Mouse (Mus musculus) megakaryocyte, embryonic 14.5 days (primary cell): ENCODE measurements around the gene Chtop.

Experiments
- FLI1 ChIP-seq: IDR thresholded peaks from 2 replicates; pipeline ENCODE4 v1.6.1; 2012; ENCODE audit warnings: low read length, inconsistent platforms, mixed read lengths
- GATA1 ChIP-seq: IDR thresholded peaks from 3 replicates; pipeline ENCODE4 v1.6.1; 2012; ENCODE audit warnings: mixed read lengths, low read length, inconsistent platforms, borderline replicate concordance

- no peak for TF ChIP-seq GATA1
- no peak for TF ChIP-seq FLI1
Measured at GRCm38 (mm10) chr3:90495850-90496525, 13.3 kb downstream of the Chtop start.
